ENCODE assay signal across 9 mouse cellular contexts in the genomic region with DNA sequence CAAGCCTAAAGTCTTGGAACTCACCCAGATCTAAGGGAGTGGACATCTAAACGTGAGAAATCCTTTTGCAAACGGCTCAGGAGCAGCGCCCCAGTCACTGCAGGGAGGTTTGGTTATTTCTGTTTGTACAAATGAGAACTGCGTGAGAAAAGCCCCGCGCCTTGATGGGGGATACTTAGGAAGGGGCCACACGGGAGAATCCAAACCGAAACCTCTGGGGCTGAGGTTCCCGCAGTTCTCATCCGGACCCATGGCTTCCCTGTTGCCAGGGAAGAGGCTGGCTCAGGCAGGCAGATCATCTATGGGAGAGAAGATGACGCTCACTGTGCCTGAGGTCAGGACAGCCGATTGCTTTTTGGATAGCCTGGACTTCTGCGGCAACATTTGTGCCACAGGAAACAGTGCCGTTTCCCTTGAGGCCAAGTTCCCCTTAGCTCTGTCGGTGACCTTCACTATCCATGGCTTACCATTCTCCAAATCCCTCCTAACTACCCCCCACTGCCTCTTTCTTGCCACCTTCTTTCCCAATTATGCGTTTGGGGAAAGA.
DNase-seq lines count a peak whose midpoint lies in the region; ATAC-seq and TF ChIP-seq lines count a peak whose summit lies in the region.
"Had no signal": no experiment of that assay in that cellular context is flagged by ENCODE, and none has a peak within 500 bp of the region (broad histone marks: within the 10 kb centered on the region; RNA-seq: fewer than 3 reads in every experiment).

No protein-coding gene starts in this region.

- no peak for ATAC-seq in hindbrain, embryonic 14.5 days (ENCODE audit: low FRiP score)
- ATAC-seq in hindbrain, embryonic 12.5 days (ENCODE audit: low FRiP score) = no peak
- no peak for ATAC-seq in liver, embryonic 11.5 days (replicated peaks; ENCODE audit: low FRiP score)

- H3K27ac ChIP-seq in hindbrain, embryonic 14.5 days = no peak overlapping the region
- no peak overlapping the region for H3K27ac ChIP-seq in hindbrain, embryonic 12.5 days
- no peak overlapping the region for H3K27ac ChIP-seq in bone marrow, adult 2 months (ENCODE audit: control insufficient read depth, insufficient read depth, low read depth, low read length, poor library complexity)
- H3K27ac ChIP-seq in liver, embryonic 11.5 days (ENCODE audit: low read depth, low read length) = no peak overlapping the region

- H3K4me3 ChIP-seq in hindbrain, embryonic 14.5 days (replicated peaks; ENCODE audit: low read length) = no peak overlapping the region
- no peak overlapping the region for H3K4me3 ChIP-seq in hindbrain, embryonic 12.5 days
- no peak overlapping the region for H3K4me3 ChIP-seq in C2C12 (ENCODE audit: insufficient read depth, poor library complexity, severe bottlenecking)
- H3K4me3 ChIP-seq in bone marrow, adult 2 months (replicated peaks; ENCODE audit: control insufficient read depth, low read depth, low read length) = peak overlapping the region; percentile 23
- H3K4me3 ChIP-seq in liver, embryonic 11.5 days (ENCODE audit: low read depth, low read length) = peak overlapping the region; percentile 20

- H3K36me3 ChIP-seq in hindbrain, embryonic 14.5 days (replicated peaks; ENCODE audit: control insufficient read depth, insufficient read depth) = no peaks in the 10 kb centered on the region
- no peaks in the 10 kb centered on the region for H3K36me3 ChIP-seq in hindbrain, embryonic 12.5 days
- H3K36me3 ChIP-seq in C2C12 (ENCODE audit: control insufficient read depth, insufficient read depth) = no peaks in the 10 kb centered on the region
- H3K36me3 ChIP-seq in liver, embryonic 11.5 days (ENCODE audit: control insufficient read depth, insufficient read depth, low read length) = no peaks in the 10 kb centered on the region

- no peaks in the 10 kb centered on the region for H3K9me3 ChIP-seq in hindbrain, embryonic 14.5 days (ENCODE audit: control insufficient read depth, low read length)
- H3K9me3 ChIP-seq in hindbrain, embryonic 12.5 days (replicated peaks) = no peaks in the 10 kb centered on the region
- no peaks in the 10 kb centered on the region for H3K9me3 ChIP-seq in liver, embryonic 11.5 days (ENCODE audit: control insufficient read depth, low read length)

- TF ChIP-seq CTCF in C2C12 (IDR thresholded peaks at IDR 0.05; ENCODE audit: control insufficient read depth, insufficient read depth, insufficient read length) = no peak
- no peak for TF ChIP-seq CTCF in bone marrow, adult 2 months (IDR thresholded peaks at IDR 0.05; ENCODE audit: control insufficient read depth, insufficient read depth, low read length)

- no peaks in the 10 kb centered on the region for H3K79me2 ChIP-seq in C2C12 (ENCODE audit: control insufficient read depth, insufficient read depth)

- H3ac ChIP-seq in C2C12 (ENCODE audit: control insufficient read depth, insufficient read length, low read depth) = peak overlapping the region; percentile 20

- H3K4me1 ChIP-seq in hindbrain, embryonic 14.5 days (replicated peaks; ENCODE audit: control insufficient read depth, insufficient read depth, low read length) = no peaks in the 10 kb centered on the region; the same call in 1 of the 2 replicates
- H3K4me1 ChIP-seq in hindbrain, embryonic 12.5 days = no peaks in the 10 kb centered on the region
- peaks cover 1% of the 10 kb centered on the region; the same call in 1 of the 2 replicates for H3K4me1 ChIP-seq in bone marrow, adult 2 months (ENCODE audit: control insufficient read depth, insufficient read depth, low read length)
- no peaks in the 10 kb centered on the region for H3K4me1 ChIP-seq in liver, embryonic 11.5 days (replicated peaks; ENCODE audit: control insufficient read depth, insufficient read depth, low read length)

- no peak for TF ChIP-seq POLR2A in bone marrow, adult 2 months (IDR thresholded peaks at IDR 0.05; ENCODE audit: borderline replicate concordance, control insufficient read depth, low read depth, low read length)

- 55% methylated on average over 16 of the region's 16 CpGs for WGBS in hindbrain, embryonic 14.5 days
- WGBS in hindbrain, embryonic 12.5 days = 59% methylated on average over 16 of the region's 16 CpGs
- 14% methylated on average over 16 of the region's 16 CpGs for WGBS in bone marrow, adult 2 months
- 21% methylated on average over 16 of the region's 16 CpGs for WGBS in liver, embryonic 11.5 days

- no peak overlapping the region; the same call in 1 of the 2 replicates for H3K9ac ChIP-seq in hindbrain, embryonic 14.5 days
- no peak overlapping the region for H3K9ac ChIP-seq in hindbrain, embryonic 12.5 days
- no peak overlapping the region for H3K9ac ChIP-seq in liver, embryonic 11.5 days (ENCODE audit: low read depth, low read length)

- no peaks in the 10 kb centered on the region for H3K79me3 ChIP-seq in C2C12 (ENCODE audit: low read depth)

- peak overlapping the region; percentile 38 for H3K4me2 ChIP-seq in hindbrain, embryonic 14.5 days (replicated peaks)
- H3K4me2 ChIP-seq in hindbrain, embryonic 12.5 days (replicated peaks) = no peak overlapping the region
- peak overlapping the region; percentile 58 for H3K4me2 ChIP-seq in liver, embryonic 11.5 days

- no peak for DNase-seq in hindbrain, embryonic 14.5 days (ENCODE audit: low spot score)
- DNase-seq in liver, embryonic 11.5 days (ENCODE audit: low spot score) = peak; percentile 31
- DNase-seq in spleen, postnatal 10 days (ENCODE audit: low spot score in 2 of 2) = no peak
- no peak for DNase-seq in retina, embryonic 14.5 days (ENCODE audit: low spot score)
- DNase-seq in spleen, postnatal 4 days (ENCODE audit: low spot score in 2 of 2) = no peak
- DNase-seq: kidney, adult 8-10 months had no signal

- no peaks in the 10 kb centered on the region; the same call in 1 of the 2 replicates for H3K27me3 ChIP-seq in hindbrain, embryonic 14.5 days (ENCODE audit: control insufficient read depth, insufficient read depth, low read length)
- no peaks in the 10 kb centered on the region for H3K27me3 ChIP-seq in hindbrain, embryonic 12.5 days
- H3K27me3 ChIP-seq in C2C12 (ENCODE audit: control insufficient read depth, insufficient read depth, insufficient read length) = no peaks in the 10 kb centered on the region
- H3K27me3 ChIP-seq in liver, embryonic 11.5 days (replicated peaks; ENCODE audit: control insufficient read depth, insufficient read depth, low read length) = no peaks in the 10 kb centered on the region

TF ChIP-seq in C2C12, 6 proteins besides CTCF, POLR2A, EP300 and RAD21:
- no peak for TF ChIP-seq FOSL1 (IDR thresholded peaks at IDR 0.05; ENCODE audit: insufficient read depth, low read length, poor library complexity, severe bottlenecking)
- TF ChIP-seq USF1 (IDR thresholded peaks at IDR 0.05; ENCODE audit: low read depth) = no peak
- no peak for TF ChIP-seq MYOD1 (IDR thresholded peaks at IDR 0.05; ENCODE audit: control insufficient read depth, insufficient read length, low read depth)
- no peak for TF ChIP-seq CEBPB (IDR thresholded peaks at IDR 0.05; ENCODE audit: low read depth)
- no peak for TF ChIP-seq MYOG (IDR thresholded peaks at IDR 0.05; ENCODE audit: control insufficient read depth, extremely low read depth, insufficient read length)
- TF ChIP-seq MAX (IDR thresholded peaks at IDR 0.05) = no peak
TF ChIP-seq in C2C12: peak in this region for 0.

Comparison
In these comparisons a context has a peak if more than half of its experiments do, and no peak if none do; other contexts are left out.
1. H3K4me3 ChIP-seq: peak in bone marrow, adult 2 months (single experiment) and liver, embryonic 11.5 days (single experiment); none in hindbrain, embryonic 14.5 days (single experiment), hindbrain, embryonic 12.5 days (single experiment) and C2C12 (single experiment).